Mouse (Mus musculus): ENCODE measurements around the gene Dusp22.

GRCm38 (mm10) chr13:30745121-30745520 lies 85.3 kb downstream of the Dusp22 start:
- no peak for TF ChIP-seq POLR2A (IDR thresholded peaks at IDR 0.05; ENCODE audit: borderline replicate concordance, low read depth, low read length)
- no peak for TF ChIP-seq CTCF (IDR thresholded peaks at IDR 0.05; ENCODE audit: low read depth, low read length)
